Mouse (Mus musculus) intestine, postnatal 0 days (tissue): ENCODE data around the gene Gfm1. TPM values are rescaled to one million over a fixed set of nuclear protein-coding genes. Genes with fewer than 3 reads are reported as not detected.

Experiments used
- ATAC-seq: fragments of 200-750 bp; cut with Nextera tagmentation; 2 replicates; pipeline ENCODE4 v1.8.0; 2017; ENCODE audit warnings: mild to moderate bottlenecking, moderate TSS enrichment, moderate library complexity
- H3K27ac ChIP-seq: fragments of 300-500 bp; sonication (generic); 2 replicates; pipeline ENCODE4 v1.5.1; 2014; ENCODE audit warnings: mild to moderate bottlenecking, low read depth, low read length, moderate library complexity
- H3K27me3 ChIP-seq: fragments of 300-500 bp; sonication (generic); replicated peaks from 2 replicates; pipeline ENCODE4 v1.6.1; 2014; ENCODE audit warnings: low read length, mixed read lengths; ENCODE audit not compliant: control insufficient read depth, insufficient read depth
- H3K36me3 ChIP-seq: fragments of 300-500 bp; sonication (generic); 2 replicates; pipeline ENCODE4 v1.6.1; 2014; ENCODE audit warnings: mild to moderate bottlenecking, moderate library complexity; ENCODE audit not compliant: control insufficient read depth, insufficient read depth
- H3K4me1 ChIP-seq: fragments of 300-500 bp; sonication (generic); replicated peaks from 2 replicates; pipeline ENCODE4 v1.6.1; 2014; ENCODE audit warnings: antibody characterized with exemption, low read length, mixed read lengths; ENCODE audit not compliant: control insufficient read depth, insufficient read depth
- H3K4me2 ChIP-seq: fragments of 300-500 bp; sonication (generic); replicated peaks from 2 replicates; pipeline ENCODE4 v1.6.1; 2014; ENCODE audit warnings: low read depth, mild to moderate bottlenecking, moderate library complexity
- H3K4me3 ChIP-seq: fragments of 300-500 bp; sonication (generic); 2 replicates; pipeline ENCODE4 v1.5.1; 2014; ENCODE audit warnings: low read depth, low read length
- H3K9ac ChIP-seq: fragments of 300-500 bp; sonication (generic); 2 replicates; pipeline ENCODE4 v1.6.1; 2014; ENCODE audit warnings: mild to moderate bottlenecking, low read depth, low read length
- H3K9me3 ChIP-seq: fragments of 300-500 bp; sonication (generic); 2 replicates; pipeline ENCODE4 v1.6.1; 2016; ENCODE audit warnings: mixed run types; ENCODE audit not compliant: control insufficient read depth
- CTCF ChIP-seq: sonication (generic); IDR thresholded peaks from 2 replicates; pipeline ENCODE4 v1.5.1; 2016; ENCODE audit warnings: low read depth, mild to moderate bottlenecking, control low read depth, antibody characterized with exemption, moderate library complexity
- WGBS: fragments of 180-500 bp; shearing (Covaris S2); extraction: QIAGEN DNeasy Blood & Tissue Kit; methylation state at CpG from one replicate; pipeline ENCODE4 v1.1.7; 2014; 5-methylcytosine and 5-hydroxymethylcytosine counted together
- polyA plus RNA-seq: library from polyadenylated mRNA; unstranded; fragments of >200 nt; fragmentation: Nextera tagmentation; extraction: Ambion mirVana; gene quantifications from 2 replicates; pipeline ENCODE4 v1.2.1, GENCODE M21; 2015

The Gfm1 gene
- polyA plus RNA-seq, 1 experiment from 2014 or later, result 30.2 TPM

DNA sequence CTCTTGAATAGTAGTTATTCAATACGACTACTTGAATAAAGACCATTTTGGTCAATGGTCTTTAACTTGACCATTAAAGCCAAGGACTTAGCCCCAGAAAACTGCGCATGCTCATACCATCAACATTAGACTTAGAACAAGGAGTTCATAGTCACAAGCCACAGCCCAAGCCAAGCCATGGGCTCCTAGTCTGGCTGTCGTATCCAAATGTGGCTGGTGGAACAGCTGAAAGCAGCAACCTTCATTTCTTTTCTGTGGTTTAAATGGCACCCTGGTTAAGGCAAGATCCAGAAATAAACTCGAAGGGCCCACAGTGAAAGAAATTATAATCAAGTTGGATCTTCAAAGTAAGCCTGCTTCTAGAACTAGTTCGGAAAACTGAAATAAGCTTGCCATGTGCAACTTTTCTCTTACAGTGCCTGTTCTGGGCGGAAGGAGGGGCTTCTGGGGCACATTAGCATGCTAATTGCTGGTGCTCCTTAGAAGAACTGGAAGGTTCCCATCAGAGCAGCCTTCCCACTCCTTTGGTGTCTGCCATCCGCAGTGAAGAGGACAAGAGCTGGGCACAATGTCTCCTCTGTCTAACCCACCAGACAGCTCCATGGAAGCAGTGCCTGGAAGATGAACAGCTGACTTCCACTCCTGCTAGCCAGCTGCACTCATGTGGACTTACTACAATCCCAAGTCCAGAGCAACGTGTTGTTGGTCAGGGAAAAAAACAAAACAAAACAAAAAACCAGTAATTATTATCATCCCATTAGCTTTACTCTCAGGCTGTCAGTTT lies 62.4 kb downstream of the Gfm1 start:
- H3K9ac ChIP-seq, result no peak overlapping the region
- H3K4me3 ChIP-seq, result no peak overlapping the region
- H3K27me3 ChIP-seq, result no peaks in the 10 kb centered on the region
- H3K9me3 ChIP-seq, result no peaks in the 10 kb centered on the region
- 81% methylated on average over 8 of the region's 8 CpGs for WGBS
- no peak for TF ChIP-seq CTCF
- no peaks in the 10 kb centered on the region for H3K4me1 ChIP-seq
- no peak overlapping the region for H3K27ac ChIP-seq
- no peak for ATAC-seq
- H3K36me3 ChIP-seq, result no peaks in the 10 kb centered on the region
- no peak overlapping the region for H3K4me2 ChIP-seq

DNA sequence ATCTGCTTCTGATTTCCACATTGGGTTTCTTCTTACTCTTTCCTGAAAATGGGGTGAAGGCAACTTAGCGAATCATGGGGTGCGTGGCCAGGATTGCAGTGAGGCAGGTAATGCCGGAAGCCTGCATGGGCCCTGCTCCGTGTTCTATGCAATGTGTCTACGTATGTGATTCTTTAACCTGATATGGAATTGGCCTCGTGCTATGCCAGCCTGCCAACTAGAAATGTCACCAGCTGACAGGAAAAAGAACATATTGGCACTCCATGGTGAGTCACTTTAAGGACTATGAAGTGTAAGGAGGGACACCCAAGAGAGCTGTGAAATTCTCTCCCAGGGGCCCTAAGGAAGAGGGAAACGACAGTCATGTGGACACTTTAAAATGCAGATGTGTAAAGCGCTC lies 63.2 kb downstream of the Gfm1 start:
- Histone ChIP-seq H3K27me3 (no peaks in the 10 kb centered on the region), H3K4me3 (no peak overlapping the region), H3K36me3 (no peaks in the 10 kb centered on the region), H3K9ac (no peak overlapping the region), H3K4me1 (no peaks in the 10 kb centered on the region), H3K9me3 (no peaks in the 10 kb centered on the region), H3K4me2 (no peak overlapping the region), H3K27ac (no peak overlapping the region)
- TF ChIP-seq CTCF, result no peak
- WGBS, result 83% methylated on average over 8 of the region's 8 CpGs
- no peak for ATAC-seq

DNA sequence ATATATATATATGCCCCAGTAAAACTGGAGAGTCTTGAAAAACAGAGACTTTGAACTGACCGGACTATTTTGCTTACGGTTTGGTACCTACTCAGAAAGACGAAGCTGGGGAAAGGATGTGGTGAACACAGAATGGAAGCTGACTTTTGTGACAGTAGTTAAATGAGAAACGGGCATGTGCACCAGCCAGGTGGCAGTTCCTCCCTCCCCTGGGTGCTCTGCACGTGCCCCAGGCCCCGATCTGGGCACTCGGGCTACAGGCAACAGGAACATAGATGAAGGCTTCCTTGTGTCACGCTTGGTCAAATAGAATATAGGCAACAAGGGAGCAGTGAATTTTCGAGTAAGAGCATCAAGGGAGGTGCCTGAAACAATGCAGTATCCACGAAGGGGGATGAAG lies 66.4 kb downstream of the Gfm1 start:
- Histone ChIP-seq H3K27me3 (no peaks in the 10 kb centered on the region), H3K36me3 (no peaks in the 10 kb centered on the region), H3K4me1 (no peaks in the 10 kb centered on the region), H3K9me3 (no peaks in the 10 kb centered on the region), H3K9ac (no peak overlapping the region), H3K4me2 (no peak overlapping the region), H3K27ac (no peak overlapping the region), H3K4me3 (no peak overlapping the region)
- ATAC-seq, result no peak
- TF ChIP-seq CTCF, result no peak
- WGBS, result 88% methylated on average over 10 of the region's 10 CpGs

DNA sequence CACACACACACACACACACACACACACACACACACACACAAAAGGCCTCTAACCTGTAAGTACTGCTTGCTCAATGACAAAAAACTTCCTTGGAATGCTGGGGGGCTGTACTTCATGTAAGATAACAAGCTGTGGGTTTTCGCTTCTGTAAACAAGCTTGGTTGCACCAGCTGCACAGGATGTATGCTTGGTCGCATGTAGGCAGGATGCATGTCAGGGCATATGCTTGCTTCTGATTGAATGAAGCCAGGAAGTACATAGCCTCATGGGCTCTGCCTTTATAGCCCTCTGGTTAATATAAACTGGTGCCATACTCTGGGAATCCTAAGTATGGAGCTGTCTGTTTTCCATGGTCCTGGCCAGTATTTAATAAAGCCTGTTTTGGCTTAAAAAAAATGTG lies 68.1 kb downstream of the Gfm1 start:
- no peak for ATAC-seq
- Histone ChIP-seq H3K36me3 (no peaks in the 10 kb centered on the region), H3K4me3 (no peak overlapping the region), H3K9ac (no peak overlapping the region), H3K4me2 (no peak overlapping the region), H3K4me1 (no peaks in the 10 kb centered on the region), H3K27ac (no peak overlapping the region), H3K27me3 (no peaks in the 10 kb centered on the region), H3K9me3 (no peaks in the 10 kb centered on the region)
- TF ChIP-seq CTCF, result no peak
- 74% methylated on average over 2 of the region's 2 CpGs for WGBS

DNA sequence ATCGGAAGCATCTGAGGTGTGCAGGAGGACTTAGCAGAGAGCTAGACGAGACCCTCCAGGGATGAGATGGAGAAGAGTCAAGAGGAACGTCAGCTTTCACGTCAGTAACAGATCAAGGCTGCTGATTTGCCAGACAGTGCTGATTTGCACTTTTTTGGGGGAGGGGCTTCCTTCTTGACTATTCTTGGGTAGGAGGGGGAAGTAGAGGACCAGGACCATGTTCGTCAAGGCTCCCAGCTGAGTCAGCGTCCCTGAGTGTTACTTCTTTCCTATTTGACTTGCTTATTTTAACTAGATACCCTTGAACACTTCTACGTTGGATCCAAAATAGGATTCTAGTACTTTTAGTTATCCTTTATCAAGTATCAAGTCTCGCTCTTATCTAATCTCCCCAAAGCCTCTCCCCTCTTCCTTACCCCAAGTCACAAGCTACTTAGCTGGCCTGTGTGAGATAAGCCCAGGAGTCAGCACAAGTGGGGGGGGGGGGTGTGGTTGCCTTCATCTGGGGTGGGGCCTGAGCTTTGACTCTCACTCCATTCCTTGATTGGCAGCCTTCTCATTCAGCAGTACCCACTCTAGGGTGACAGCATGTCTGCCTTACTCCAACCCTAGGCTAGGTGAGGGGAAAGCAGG lies 69.0 kb downstream of the Gfm1 start:
- no peaks in the 10 kb centered on the region for H3K27me3 ChIP-seq
- H3K27ac ChIP-seq, result no peak overlapping the region
- ATAC-seq, result no peak
- no peak overlapping the region for H3K4me2 ChIP-seq
- H3K36me3 ChIP-seq, result no peaks in the 10 kb centered on the region
- 92% methylated on average over 8 of the region's 8 CpGs for WGBS
- H3K4me3 ChIP-seq, result no peak overlapping the region
- no peak overlapping the region for H3K9ac ChIP-seq
- TF ChIP-seq CTCF, result no peak
- no peaks in the 10 kb centered on the region for H3K9me3 ChIP-seq
- H3K4me1 ChIP-seq, result no peaks in the 10 kb centered on the region

DNA sequence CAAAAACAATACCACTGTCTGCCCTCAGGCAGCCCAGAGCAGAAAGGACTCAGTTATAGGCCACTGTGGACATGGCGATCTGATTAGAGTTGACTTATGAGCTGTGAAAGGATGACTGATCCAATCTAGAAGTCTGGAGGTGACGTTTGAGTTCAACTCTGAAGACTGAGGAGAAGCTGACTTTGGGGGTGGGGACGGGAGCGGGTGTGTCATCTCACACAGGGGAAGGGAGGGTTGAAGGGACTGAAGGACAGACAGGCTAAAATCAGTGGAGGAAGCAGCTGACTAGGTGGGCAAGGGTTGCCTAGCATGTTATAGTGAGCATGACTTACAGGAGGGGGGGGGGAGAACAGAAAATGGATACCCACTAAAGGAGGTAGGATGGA lies 69.5 kb downstream of the Gfm1 start:
- no peak for TF ChIP-seq CTCF
- Histone ChIP-seq H3K4me3 (no peak overlapping the region), H3K9ac (no peak overlapping the region), H3K27ac (no peak overlapping the region), H3K4me2 (no peak overlapping the region), H3K36me3 (no peaks in the 10 kb centered on the region), H3K4me1 (no peaks in the 10 kb centered on the region), H3K9me3 (no peaks in the 10 kb centered on the region), H3K27me3 (no peaks in the 10 kb centered on the region)
- no peak for ATAC-seq
- WGBS, result 86% methylated on average over 4 of the region's 4 CpGs
